Mouse (Mus musculus) neural tube, embryonic 12.5 days (tissue): ENCODE results near the gene Dnase2b. TPM values are rescaled to one million over a fixed set of nuclear protein-coding genes. Genes with fewer than 3 reads are reported as not detected.
A peak's percentile ranks its signal among the peaks of the same experiment; 100 is the strongest.

Experiments used
- ATAC-seq: fragments of 200-750 bp; cut with Nextera tagmentation; 2 replicates; pipeline ENCODE4 v1.8.0; 2017; ENCODE audit warnings: low read depth, mild to moderate bottlenecking, moderate TSS enrichment, moderate library complexity; ENCODE audit not compliant: low FRiP score
- H3K27ac ChIP-seq: fragments of 300-500 bp; sonication (generic); 2 replicates; pipeline ENCODE4 v1.5.1; 2016
- H3K27me3 ChIP-seq: fragments of 300-500 bp; sonication (generic); replicated peaks from 2 replicates; pipeline ENCODE4 v1.6.1; 2016; ENCODE audit warnings: mild to moderate bottlenecking
- H3K36me3 ChIP-seq: fragments of 300-500 bp; sonication (generic); 2 replicates; pipeline ENCODE4 v1.6.1; 2016; ENCODE audit warnings: mild to moderate bottlenecking
- H3K4me1 ChIP-seq: fragments of 300-500 bp; sonication (generic); 2 replicates; pipeline ENCODE4 v1.6.1; 2016
- H3K4me2 ChIP-seq: fragments of 300-500 bp; sonication (generic); replicated peaks from 2 replicates; pipeline ENCODE4 v1.6.1; 2016; ENCODE audit warnings: mild to moderate bottlenecking
- H3K4me3 ChIP-seq: fragments of 300-500 bp; sonication (generic); 2 replicates; pipeline ENCODE4 v1.5.1; 2016
- H3K9ac ChIP-seq: fragments of 300-500 bp; sonication (generic); 2 replicates; pipeline ENCODE4 v1.6.1; 2016; ENCODE audit warnings: mild to moderate bottlenecking
- H3K9me3 ChIP-seq: fragments of 300-500 bp; sonication (generic); 2 replicates; pipeline ENCODE4 v1.6.1; 2016; ENCODE audit warnings: mild to moderate bottlenecking
- WGBS: fragments of 180-500 bp; shearing (Covaris S2); methylation state at CpG from one replicate; pipeline ENCODE4 v1.1.7; 2016; 5-methylcytosine and 5-hydroxymethylcytosine counted together
- polyA plus RNA-seq: library from polyadenylated mRNA; unstranded; fragments of >200 nt; fragmentation: Nextera tagmentation; extraction: Ambion mirVana; gene quantifications from 2 replicates; pipeline ENCODE4 v1.2.1, GENCODE M21; 2016

Dnase2b gene
- polyA plus RNA-seq, 1 experiment from 2014 or later: not detected

DNA sequence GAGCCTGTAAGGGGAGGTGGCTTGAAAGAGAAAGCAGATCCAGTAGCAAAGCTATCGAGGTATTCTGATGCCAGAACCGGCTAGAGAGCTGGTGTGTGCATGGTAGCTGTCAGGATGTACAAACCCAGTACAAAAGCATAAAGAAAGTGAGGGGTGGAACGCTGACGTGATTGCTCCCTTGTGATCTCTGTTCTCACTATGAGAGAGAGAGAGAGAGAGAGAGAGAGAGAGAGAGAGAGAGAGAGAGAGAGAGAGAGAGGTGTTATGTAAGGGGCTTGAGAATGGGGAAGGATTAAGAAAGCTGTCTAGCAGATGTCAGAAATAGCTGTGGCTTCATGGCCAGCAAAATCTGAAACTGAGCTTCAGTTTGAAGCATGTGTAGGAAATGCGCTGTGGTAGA is 31.5 kb downstream of the Dnase2b start:
- Histone ChIP-seq H3K36me3 (no peaks in the 10 kb centered on the region), H3K4me1 (no peaks in the 10 kb centered on the region), H3K27me3 (no peaks in the 10 kb centered on the region), H3K9ac (no peak overlapping the region), H3K4me3 (no peak overlapping the region), H3K9me3 (no peaks in the 10 kb centered on the region), H3K4me2 (no peak overlapping the region), H3K27ac (no peak overlapping the region)
- no peak for ATAC-seq
- WGBS: 71% methylated on average over 5 of the region's 5 CpGs

DNA sequence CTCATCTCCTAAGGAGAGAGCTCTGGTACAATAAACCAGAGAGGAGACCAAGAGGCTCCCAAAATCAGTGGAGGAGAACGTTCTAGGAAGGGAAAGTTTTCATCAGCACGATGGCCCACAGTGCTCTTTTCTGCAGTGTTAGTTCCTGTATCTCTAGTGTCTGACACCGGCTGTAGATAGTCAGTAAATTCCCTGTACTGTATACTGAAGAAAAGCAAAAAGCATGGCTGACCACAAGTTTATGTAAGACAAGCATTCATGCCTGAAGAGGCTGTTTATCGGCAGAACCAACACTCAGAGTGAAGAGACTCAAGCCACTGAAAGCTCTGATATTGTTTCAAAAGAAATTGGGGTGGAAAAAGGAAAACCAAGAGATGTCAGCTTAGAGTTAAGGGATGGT is 31.9 kb downstream of the Dnase2b start:
- Histone ChIP-seq H3K4me3 (no peak overlapping the region), H3K4me2 (no peak overlapping the region), H3K27me3 (no peaks in the 10 kb centered on the region), H3K9me3 (no peaks in the 10 kb centered on the region), H3K9ac (no peak overlapping the region), H3K27ac (no peak overlapping the region), H3K4me1 (no peaks in the 10 kb centered on the region), H3K36me3 (no peaks in the 10 kb centered on the region)
- WGBS: 83% methylated on average over 4 of the region's 4 CpGs
- no peak for ATAC-seq

DNA sequence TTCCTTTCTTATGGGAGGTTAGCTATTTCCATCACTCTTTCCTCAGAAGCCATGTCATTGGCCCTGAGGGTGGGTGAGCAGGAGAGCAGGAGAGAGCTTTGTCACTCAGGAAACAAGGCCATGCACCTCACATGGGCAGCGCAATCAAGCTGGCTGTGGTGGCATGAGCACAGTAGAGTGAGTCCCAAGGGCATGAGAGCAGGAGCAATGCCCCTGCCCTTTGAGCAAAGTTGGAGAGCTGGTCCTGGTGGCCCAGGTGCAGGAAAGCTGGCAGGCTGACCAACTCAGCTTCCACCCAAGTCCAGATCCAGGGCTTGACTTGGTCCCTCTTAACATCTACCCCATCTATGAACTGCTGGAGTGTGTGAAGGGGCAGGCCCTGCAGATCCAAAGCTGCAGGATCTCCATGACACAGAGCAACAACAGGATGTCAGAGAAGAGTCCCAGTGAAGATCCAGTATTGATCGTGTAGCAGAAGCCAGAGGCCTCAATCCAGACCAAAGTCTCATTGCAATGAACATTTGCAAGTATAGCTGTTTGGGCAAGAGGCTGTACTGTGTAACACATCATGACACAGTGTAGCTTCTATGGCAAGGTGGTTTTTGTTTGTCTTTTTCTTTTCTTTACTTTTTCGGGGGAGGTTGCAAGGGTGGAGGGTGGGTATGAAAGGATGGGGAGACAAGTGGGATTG is 35.2 kb downstream of the Dnase2b start:
- no peak for ATAC-seq
- Histone ChIP-seq H3K36me3 (no peaks in the 10 kb centered on the region), H3K27me3 (no peaks in the 10 kb centered on the region), H3K9ac (no peak overlapping the region), H3K9me3 (no peaks in the 10 kb centered on the region), H3K4me3 (no peak overlapping the region), H3K4me1 (no peaks in the 10 kb centered on the region), H3K4me2 (no peak overlapping the region), H3K27ac (no peak overlapping the region)
- WGBS: 92% methylated on average over 3 of the region's 3 CpGs

DNA sequence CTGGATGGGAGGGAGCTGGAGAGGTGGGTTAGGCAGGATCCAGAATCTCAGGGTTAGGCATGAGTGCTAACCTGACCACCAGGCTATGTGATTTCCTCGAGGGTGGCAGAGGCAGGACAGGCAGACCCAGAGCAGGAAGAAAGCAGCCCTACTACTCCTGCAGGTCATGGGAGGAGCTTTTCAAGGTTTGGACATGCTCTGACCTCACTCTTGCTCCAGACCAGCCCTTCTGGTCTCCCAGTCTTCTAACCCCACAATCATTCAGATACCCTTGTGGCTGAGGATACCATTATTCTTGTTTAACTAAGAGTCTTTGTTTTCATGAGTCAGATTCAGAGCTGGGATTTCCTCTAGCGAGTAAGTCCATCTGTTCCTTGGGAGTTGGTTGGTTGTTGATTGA is 37.8 kb downstream of the Dnase2b start:
- Histone ChIP-seq H3K36me3 (no peaks in the 10 kb centered on the region), H3K4me1 (no peaks in the 10 kb centered on the region), H3K4me3 (no peak overlapping the region), H3K4me2 (no peak overlapping the region), H3K9me3 (no peaks in the 10 kb centered on the region), H3K9ac (no peak overlapping the region), H3K27me3 (no peaks in the 10 kb centered on the region), H3K27ac (no peak overlapping the region)
- no peak for ATAC-seq
- WGBS: 63% methylated on average over 2 of the region's 2 CpGs

DNA sequence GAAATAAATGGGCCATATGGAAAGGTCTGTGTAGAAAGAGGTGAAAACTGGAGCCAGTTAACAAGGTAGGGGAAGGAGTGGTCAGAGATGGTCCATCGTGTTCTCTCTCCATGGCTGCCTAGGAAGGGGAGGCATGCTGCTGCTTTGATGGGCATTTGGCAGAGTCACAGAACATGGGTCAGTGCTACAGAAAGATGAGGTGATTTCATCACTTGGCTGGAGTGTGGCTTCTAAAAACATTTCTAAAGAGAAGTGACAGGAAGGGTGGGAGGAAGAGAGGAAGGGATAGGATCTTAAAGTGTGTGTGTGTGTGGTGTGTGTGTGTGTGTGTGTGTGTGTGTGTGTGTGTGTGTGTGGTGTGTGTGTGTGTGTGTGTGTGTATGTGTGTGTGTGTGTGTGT is 44.1 kb downstream of the Dnase2b start:
- no peak overlapping the region for H3K27ac ChIP-seq
- no peaks in the 10 kb centered on the region for H3K4me1 ChIP-seq
- ATAC-seq: no peak
- no peak overlapping the region for H3K9ac ChIP-seq
- H3K36me3 ChIP-seq: no peaks in the 10 kb centered on the region
- H3K9me3 ChIP-seq: no peaks in the 10 kb centered on the region
- H3K4me2 ChIP-seq: no peak overlapping the region
- H3K4me3 ChIP-seq: no peak overlapping the region
- WGBS: 84% methylated on average over 1 of the region's 1 CpGs
- no peaks in the 10 kb centered on the region for H3K27me3 ChIP-seq

DNA sequence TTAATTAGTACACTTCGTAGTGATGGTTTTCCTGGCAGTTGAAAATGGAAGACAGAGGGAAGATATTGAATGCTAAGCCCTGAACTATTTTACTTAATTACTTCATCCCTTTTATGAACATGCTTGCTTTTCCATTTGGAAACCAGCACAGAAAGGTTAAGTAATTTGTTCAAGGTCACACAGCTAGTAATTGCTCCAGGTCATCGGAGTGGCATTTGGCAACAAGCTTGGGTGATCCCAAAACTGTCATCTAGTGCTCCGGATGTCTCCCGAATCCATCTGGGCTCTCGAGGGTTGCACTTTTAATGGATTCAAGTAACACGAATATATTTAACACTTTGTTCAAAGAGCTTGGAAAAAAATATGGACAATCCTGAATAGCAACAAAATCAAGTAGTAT is 44.5 kb downstream of the Dnase2b start:
- H3K9ac ChIP-seq: no peak overlapping the region
- 88% methylated on average over 6 of the region's 6 CpGs for WGBS
- H3K27me3 ChIP-seq: no peaks in the 10 kb centered on the region
- no peaks in the 10 kb centered on the region for H3K36me3 ChIP-seq
- ATAC-seq: no peak
- no peak overlapping the region for H3K4me2 ChIP-seq
- H3K4me1 ChIP-seq: no peaks in the 10 kb centered on the region
- H3K9me3 ChIP-seq: no peaks in the 10 kb centered on the region
- no peak overlapping the region for H3K4me3 ChIP-seq
- H3K27ac ChIP-seq: no peak overlapping the region

DNA sequence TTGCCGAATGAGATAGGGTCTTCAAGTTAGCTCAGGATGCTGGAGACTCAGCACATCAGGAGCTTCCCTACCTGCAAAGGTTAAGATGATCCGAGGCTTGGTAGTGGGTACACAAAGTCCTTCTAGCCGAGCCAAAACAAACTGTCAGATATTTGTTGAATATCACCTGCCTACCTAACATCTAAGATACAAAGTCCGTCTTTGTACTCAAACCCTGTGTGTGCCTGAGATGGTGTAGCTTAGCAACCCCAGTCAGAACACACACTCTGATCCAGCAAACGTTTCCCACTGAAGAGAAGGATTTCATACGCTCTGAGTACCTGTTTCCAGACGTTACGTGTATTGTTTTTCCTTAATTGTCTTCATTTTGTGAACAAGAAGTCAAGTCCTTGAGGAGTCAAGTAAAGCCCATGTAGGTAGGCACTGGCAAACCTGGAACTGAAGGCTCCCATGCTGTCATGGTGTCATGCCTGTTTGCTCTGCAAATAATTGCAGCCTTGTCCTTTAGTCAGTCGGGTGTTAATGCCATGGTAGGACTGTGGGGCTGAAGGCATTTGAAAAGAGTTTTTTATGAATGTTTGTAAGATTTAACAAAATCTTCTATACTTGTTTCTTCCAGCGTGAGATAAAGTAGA is 45.1 kb downstream of the Dnase2b start, which contains the start of gene Uox:
Uox (plus strand) TSS at position 279 of the 635 bp plus-strand sequence.
- ATAC-seq: no peak

DNA sequence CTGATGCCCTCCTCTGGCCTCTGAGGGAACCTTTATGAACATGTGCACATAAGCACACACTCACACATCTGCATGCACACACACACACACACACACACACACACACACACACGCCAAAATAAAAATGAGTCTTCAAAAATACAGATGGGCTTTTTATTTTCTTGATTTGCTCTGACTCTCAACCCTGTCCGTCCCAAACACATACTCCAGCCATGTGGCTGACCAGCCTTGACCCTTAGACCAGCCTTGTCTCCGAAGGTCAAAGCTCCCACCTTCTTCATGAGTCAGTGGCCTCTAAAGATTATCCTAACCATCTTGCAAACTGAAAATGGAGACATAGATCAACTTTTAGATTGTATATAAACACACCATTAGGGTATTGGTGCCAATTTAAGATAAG is 45.8 kb downstream of the Dnase2b start:
- no peak overlapping the region for H3K27ac ChIP-seq
- H3K9me3 ChIP-seq: no peaks in the 10 kb centered on the region
- H3K4me3 ChIP-seq: no peak overlapping the region
- no peaks in the 10 kb centered on the region for H3K4me1 ChIP-seq
- H3K27me3 ChIP-seq: no peaks in the 10 kb centered on the region
- no peaks in the 10 kb centered on the region for H3K36me3 ChIP-seq
- H3K4me2 ChIP-seq: no peak overlapping the region
- WGBS: 88% methylated on average over 3 of the region's 3 CpGs
- no peak for ATAC-seq
- H3K9ac ChIP-seq: no peak overlapping the region

More for the DNA sequence above, 45.1 kb downstream of the Dnase2b start, which contains the start of gene Uox:
- 87% methylated on average over 10 of the region's 10 CpGs for WGBS
- no peaks in the 10 kb centered on the region for H3K36me3 ChIP-seq
- H3K4me2 ChIP-seq: no peak within 1 kb of the TSS
- no peaks in the 10 kb centered on the region for H3K27me3 ChIP-seq
- no peak within 1 kb of the TSS for H3K4me3 ChIP-seq
- no peak within 1 kb of the TSS for H3K9ac ChIP-seq
- H3K4me1 ChIP-seq: no peaks in the 10 kb centered on the region
- no peak within 1 kb of the TSS for H3K27ac ChIP-seq
- no peaks in the 10 kb centered on the region for H3K9me3 ChIP-seq

DNA sequence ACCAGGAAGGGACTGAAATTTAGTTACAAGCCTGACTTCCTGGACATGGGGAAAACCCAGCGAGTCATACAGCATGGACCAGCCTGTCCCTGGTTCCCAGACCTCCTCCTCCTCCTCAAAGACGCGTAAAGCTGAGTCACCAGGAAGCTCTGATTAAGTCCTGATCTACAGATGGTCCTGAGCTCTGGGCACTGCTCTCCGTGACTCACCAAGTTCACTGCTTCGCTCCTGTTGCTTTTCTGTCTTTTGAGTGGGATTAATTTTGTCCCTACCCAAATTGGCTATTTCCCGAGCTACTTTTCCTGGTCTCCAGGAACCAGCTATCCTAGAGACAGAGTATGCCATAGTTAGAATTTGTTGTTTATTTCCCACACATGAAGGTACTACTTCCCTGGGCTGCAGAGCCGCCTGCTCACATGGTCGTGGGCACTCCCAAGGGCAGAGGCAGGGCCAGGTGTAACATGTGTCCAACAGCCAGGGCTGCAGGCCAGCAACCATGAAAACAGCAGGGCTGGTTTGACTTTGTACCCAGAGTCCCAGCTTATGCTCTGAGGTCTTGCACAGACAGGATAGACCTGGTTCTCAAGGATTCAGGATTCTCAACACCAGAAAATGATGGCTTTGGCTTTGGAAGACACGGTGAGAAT is 47.4 kb downstream of the Dnase2b start:
- no peaks in the 10 kb centered on the region for H3K27me3 ChIP-seq
- no peaks in the 10 kb centered on the region for H3K4me1 ChIP-seq
- H3K9me3 ChIP-seq: no peaks in the 10 kb centered on the region
- H3K4me2 ChIP-seq: no peak overlapping the region
- no peak for ATAC-seq
- H3K4me3 ChIP-seq: no peak overlapping the region
- 85% methylated on average over 9 of the region's 9 CpGs for WGBS
- H3K36me3 ChIP-seq: no peaks in the 10 kb centered on the region
- H3K9ac ChIP-seq: no peak overlapping the region
- H3K27ac ChIP-seq: no peak overlapping the region

DNA sequence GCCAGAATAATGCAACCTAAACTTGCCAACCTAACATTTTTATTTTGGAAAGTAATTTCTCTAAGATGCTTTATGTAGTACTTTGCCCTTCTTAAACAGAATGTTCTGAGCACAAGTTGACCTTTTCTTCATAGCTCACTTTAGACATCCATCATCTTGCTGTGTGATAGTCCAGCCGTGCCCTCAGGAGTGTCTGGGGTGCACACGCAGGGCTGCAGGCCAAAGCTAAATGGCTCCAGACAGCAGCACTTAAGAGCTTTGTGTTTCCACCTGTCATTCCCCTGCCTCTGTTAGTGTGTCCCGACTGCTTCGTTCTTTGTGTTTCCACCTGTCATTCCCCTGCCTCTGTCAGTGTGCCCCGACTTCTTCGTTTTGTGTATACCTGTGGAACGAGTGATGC is 48.0 kb downstream of the Dnase2b start:
- H3K27me3 ChIP-seq: no peaks in the 10 kb centered on the region
- no peak for ATAC-seq
- no peak overlapping the region for H3K4me2 ChIP-seq
- 79% methylated on average over 7 of the region's 7 CpGs for WGBS
- no peak overlapping the region for H3K9ac ChIP-seq
- no peak overlapping the region for H3K27ac ChIP-seq
- no peak overlapping the region for H3K4me3 ChIP-seq
- no peaks in the 10 kb centered on the region for H3K36me3 ChIP-seq
- H3K4me1 ChIP-seq: no peaks in the 10 kb centered on the region
- H3K9me3 ChIP-seq: no peaks in the 10 kb centered on the region

DNA sequence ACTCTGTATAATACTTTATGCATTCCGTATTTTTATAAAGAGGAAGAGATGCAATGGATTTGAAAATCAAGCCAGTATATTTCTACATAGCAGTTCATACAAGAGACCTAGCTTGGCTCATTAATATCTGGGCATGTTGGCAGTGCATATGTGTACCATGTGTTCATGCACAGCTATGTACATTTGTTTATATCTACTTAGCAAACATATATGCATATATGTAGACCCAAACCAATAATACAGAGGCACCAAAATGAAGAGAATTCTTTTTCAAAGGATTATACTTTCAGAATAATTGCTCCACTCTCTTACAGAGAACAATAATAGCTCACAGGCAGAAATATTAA is 50.4 kb downstream of the Dnase2b start:
- no peaks in the 10 kb centered on the region for H3K27me3 ChIP-seq
- no peak overlapping the region for H3K27ac ChIP-seq
- no peaks in the 10 kb centered on the region for H3K36me3 ChIP-seq
- H3K4me2 ChIP-seq: no peak overlapping the region
- WGBS: 94% methylated on average over 1 of the region's 1 CpGs
- no peaks in the 10 kb centered on the region for H3K4me1 ChIP-seq
- no peaks in the 10 kb centered on the region for H3K9me3 ChIP-seq
- no peak overlapping the region for H3K4me3 ChIP-seq
- no peak for ATAC-seq
- H3K9ac ChIP-seq: no peak overlapping the region

DNA sequence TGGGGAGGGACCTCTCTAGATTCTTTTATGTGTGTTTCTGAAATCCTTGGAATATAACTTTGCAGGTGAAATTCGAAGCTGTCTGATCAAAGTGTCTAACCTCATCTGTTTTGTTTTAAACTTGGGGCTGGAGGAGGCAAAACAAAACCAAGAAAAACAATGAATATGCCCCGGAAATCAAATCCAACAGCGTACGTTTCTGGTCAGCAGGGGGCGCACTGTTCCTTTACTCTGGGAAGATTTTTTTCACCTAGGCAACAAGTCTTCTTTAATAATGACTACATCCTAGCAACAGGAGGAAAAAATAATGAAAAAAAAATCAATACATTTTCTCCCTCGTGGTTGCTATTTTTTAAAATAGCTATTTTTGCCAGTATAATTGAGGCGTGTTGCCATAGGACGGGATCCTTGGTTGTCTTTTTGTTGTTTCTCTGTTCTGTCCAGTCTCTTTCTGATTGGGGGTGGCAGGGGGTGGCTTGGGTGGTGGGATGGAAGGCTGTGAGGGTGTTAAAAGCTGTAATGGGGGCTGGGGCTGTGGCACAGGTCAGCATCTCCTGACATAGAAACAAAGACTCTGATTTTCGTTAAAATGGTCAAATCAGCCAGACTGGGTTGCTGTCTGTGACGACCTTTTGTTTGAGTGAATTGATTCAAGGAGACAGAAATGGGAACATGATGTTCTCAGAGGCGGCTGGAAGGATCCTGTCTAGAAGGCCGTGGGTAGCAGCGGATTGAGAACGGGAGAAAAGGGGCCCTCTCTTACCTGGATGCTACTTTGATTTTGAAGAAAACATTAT is 50.9 kb downstream of the Dnase2b start:
- ATAC-seq: peak; percentile 41; the same call in 1 of the 2 replicates
- Histone ChIP-seq H3K9me3 (no peaks in the 10 kb centered on the region), H3K9ac (no peak overlapping the region), H3K4me3 (no peak overlapping the region), H3K36me3 (no peaks in the 10 kb centered on the region), H3K27ac (no peak overlapping the region), H3K27me3 (no peaks in the 10 kb centered on the region), H3K4me1 (no peaks in the 10 kb centered on the region), H3K4me2 (peak overlapping the region; percentile 25; the same call in 1 of the 2 replicates)
- 41% methylated on average over 14 of the region's 14 CpGs for WGBS
